Mouse (Mus musculus): ENCODE measurements around the gene D3Ertd751e.

The D3Ertd751e gene

DNA sequence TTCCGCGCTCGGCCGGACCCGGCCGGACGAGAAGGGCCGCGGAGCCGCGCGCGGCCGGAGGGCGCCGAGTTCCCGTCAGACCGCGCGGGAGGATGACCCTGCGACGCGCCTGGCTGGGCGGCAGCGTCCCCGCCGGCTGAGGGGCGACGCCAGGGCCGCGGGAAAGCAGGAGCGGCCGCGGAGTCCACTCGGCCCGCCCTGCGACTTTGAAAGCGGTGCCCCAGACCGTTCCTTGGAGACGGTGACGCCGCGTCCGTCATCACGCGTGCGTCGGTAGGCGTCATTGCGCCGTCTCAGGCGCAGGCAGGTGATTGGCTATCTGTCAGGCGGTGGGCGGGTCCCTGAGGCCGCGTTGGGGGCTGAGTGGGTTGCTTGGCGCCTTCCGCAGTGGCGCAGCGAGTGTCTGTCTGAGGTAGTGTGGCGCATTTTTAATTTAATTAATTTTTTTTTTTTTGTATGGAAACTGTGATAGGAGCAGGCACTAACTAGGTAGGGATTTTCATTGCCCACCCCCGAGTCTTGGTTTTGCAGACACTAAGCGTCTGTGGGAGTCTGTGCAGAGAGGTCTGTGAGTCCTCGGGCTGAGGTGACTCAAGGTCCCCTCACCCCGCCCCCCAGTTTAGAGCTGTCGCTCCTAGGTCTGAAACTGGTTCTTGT lies at the start of gene D3Ertd751e, which contains the start of gene Sclt1:
Gene D3Ertd751e (plus strand): TSS at position 334 of the 657 bp plus-strand sequence.
Gene Sclt1 (minus strand): TSS at position 237 of the 657 bp plus-strand sequence.
- peak; percentile 94 for DNase-seq (ENCODE audit: low spot score)

GRCm38 (mm10) chr3:41695681-41696080 lies 46.7 kb upstream of the D3Ertd751e start:
- DNase-seq (ENCODE audit: low spot score): no peak

DNA sequence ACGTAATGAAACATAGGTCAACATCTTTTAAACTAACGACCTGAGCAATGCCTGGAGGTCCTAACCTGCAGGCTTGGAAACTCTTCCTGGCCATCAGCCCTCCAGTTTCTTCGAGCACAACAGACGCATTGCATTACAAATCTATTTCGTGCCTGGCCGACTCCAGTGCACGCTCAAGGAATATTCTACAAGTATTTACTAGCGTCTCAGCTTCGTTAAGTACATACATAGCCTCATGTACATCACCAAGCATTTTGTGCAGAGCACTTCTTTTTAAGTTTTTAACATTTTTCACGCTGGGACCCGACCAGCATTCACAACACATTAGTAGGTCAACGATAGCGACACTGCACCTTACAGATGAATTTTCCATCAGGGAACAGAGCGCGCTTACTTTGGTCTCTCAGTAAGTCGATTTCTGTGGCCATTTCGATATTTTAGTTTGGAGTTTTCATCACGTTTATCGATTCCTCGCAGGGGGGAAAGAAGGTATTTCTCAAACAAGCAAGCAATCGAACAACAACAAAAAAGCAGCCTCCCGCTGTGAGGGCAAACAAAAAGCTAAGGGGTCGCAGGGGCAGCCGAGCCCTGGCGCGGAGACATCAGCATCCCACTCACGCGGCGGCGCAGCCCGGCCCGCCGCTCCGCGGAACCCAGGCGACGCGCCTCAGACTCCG lies 672 bp upstream of the D3Ertd751e start:
- peak; percentile 3 for DNase-seq (ENCODE audit: low spot score)

DNA sequence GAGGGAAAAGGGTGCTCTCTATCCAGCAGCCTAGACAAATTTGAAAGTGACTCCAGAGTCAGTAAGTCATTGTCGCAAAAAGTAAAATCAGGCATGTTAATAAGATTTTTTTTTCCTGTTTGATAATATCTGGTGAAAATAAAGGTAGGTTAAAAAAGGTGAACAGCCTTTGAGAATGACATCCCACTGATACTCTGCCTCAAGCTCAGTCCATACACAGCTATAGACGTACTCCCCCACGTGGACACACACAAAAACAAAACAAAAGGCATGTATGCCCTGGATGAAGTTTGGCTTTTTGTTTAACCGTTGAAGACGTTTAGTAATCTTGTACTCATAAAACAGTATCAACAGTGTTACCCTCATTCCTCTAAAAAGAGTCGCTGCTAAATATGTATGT lies 1.0 kb downstream of the D3Ertd751e start:
- no peak for DNase-seq (ENCODE audit: low spot score)

DNA sequence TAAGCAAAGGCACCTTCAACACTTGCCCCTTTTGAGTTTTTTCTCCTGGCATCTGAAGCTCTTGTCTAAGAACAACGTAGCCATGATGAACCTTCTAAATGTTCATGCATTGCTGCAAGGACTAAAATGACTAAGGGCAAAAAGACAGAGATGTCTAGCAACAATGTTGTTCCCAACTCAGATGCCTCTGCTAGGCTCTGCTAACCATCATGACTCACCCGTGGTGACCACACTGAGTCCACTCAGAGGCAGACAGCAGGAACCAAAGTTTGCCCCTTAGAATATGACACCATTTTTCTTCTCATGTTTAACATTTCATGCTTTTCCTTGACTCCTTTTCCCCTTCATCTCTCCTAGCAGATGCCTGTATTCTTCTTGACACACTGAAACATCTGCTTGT lies 12.1 kb downstream of the D3Ertd751e start:
- DNase-seq (ENCODE audit: low spot score): no peak

DNA sequence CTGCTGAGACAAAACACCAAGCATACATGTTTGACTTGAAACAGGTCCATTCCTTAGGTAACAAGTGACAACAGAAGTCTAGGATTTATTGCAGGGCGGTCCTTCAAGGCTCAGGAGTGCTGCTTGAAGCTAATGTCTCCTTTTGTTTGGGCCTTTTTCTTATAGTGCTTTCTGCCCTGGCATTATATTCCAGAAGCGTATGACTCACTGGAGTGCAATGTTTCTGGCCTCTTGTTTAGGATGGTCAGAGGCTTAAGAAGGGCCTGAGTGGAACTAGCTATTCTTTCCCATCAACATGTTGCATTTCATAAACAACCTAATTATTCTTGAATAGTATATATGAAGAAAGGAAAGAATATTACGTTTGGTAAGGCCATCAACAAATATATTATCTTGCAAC lies 19.7 kb downstream of the D3Ertd751e start:
- DNase-seq (ENCODE audit: low spot score): no peak

DNA sequence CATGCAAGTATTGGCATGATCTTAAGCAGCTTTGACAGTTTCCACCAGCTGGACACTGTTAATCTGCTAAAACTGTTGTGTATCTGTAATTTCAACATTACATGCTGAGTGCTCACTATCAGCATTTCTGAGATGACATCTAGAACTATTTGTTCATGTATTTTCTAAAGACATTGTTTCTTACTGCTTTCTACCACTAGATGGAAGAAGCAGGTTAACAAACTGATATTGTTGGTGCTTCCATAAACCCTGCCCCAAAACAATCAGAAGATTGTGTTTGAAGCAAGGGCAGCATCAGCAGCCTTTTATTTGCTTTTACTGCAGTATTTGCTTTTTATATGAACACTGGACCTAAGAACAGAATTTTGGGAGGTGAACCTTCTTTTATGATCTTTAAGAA lies 70.0 kb downstream of the D3Ertd751e start:
- no peak for DNase-seq (ENCODE audit: low spot score)
